Mouse (Mus musculus) hindbrain, embryonic 14.5 days (tissue): ENCODE results near the gene Sh3glb2. TPM values are rescaled to one million over a fixed set of nuclear protein-coding genes. Genes with fewer than 3 reads are reported as not detected.

ENCODE experiments used
- ATAC-seq: fragments of 200-750 bp; cut with Nextera tagmentation; 2 replicates; pipeline ENCODE4 v1.8.0; 2017; ENCODE audit warnings: moderate number of reproducible peaks, mild to moderate bottlenecking, moderate TSS enrichment, moderate library complexity; ENCODE audit not compliant: low FRiP score
- DNase-seq: peaks from one replicate; pipeline ENCODE4 v3.0.0-alpha.2; 2015; ENCODE audit warnings: low spot score
- H3K27ac ChIP-seq: fragments of 300-500 bp; sonication (generic); 2 replicates; pipeline ENCODE4 v1.5.1; 2014; ENCODE audit warnings: mild to moderate bottlenecking, moderate library complexity
- H3K27me3 ChIP-seq: fragments of 300-500 bp; sonication (generic); 2 replicates; pipeline ENCODE4 v1.6.1; 2014; ENCODE audit warnings: mild to moderate bottlenecking, low read length, mixed read lengths; ENCODE audit not compliant: control insufficient read depth, insufficient read depth
- H3K36me3 ChIP-seq: fragments of 300-500 bp; sonication (generic); replicated peaks from 2 replicates; pipeline ENCODE4 v1.6.1; 2014; ENCODE audit not compliant: control insufficient read depth, insufficient read depth
- H3K4me1 ChIP-seq: fragments of 300-500 bp; sonication (generic); replicated peaks from 2 replicates; pipeline ENCODE4 v1.6.1; 2014; ENCODE audit warnings: antibody characterized with exemption, low read length, mixed read lengths; ENCODE audit not compliant: control insufficient read depth, insufficient read depth
- H3K4me2 ChIP-seq: fragments of 300-500 bp; sonication (generic); replicated peaks from 2 replicates; pipeline ENCODE4 v1.6.1; 2014; ENCODE audit warnings: mild to moderate bottlenecking, moderate library complexity
- H3K4me3 ChIP-seq: fragments of 300-500 bp; sonication (generic); replicated peaks from 2 replicates; pipeline ENCODE4 v1.5.1; 2014; ENCODE audit warnings: mild to moderate bottlenecking, low read length
- H3K9ac ChIP-seq: fragments of 300-500 bp; sonication (generic); 2 replicates; pipeline ENCODE4 v1.6.1; 2014
- H3K9me3 ChIP-seq: fragments of 300-500 bp; sonication (generic); 2 replicates; pipeline ENCODE4 v1.6.1; 2016; ENCODE audit warnings: low read length; ENCODE audit not compliant: control insufficient read depth
- WGBS: fragments of 180-500 bp; shearing (Covaris S2); extraction: QIAGEN DNeasy Blood & Tissue Kit; methylation state at CpG from one replicate; pipeline ENCODE4 v1.1.7; 2014; 5-methylcytosine and 5-hydroxymethylcytosine counted together
- polyA plus RNA-seq: library from polyadenylated mRNA; unstranded; fragments of >200 nt; fragmentation: Nextera tagmentation; extraction: Ambion mirVana; gene quantifications from 2 replicates; pipeline ENCODE4 v1.2.1, GENCODE M21; 2014

Sh3glb2 gene
- polyA plus RNA-seq, 1 experiment from 2014 or later = 143 TPM

GRCm38 (mm10) chr2:30328791-30329190, 30.3 kb downstream of the Sh3glb2 start:
- WGBS = 97% methylated on average over 3 of the region's 3 CpGs
- no peak overlapping the region for H3K9ac ChIP-seq
- no peak overlapping the region for H3K4me2 ChIP-seq
- no peaks in the 10 kb centered on the region for H3K4me1 ChIP-seq
- H3K27me3 ChIP-seq = no peaks in the 10 kb centered on the region
- no peak for ATAC-seq
- no peak overlapping the region for H3K4me3 ChIP-seq
- H3K36me3 ChIP-seq = peaks cover 99% of the 10 kb centered on the region
- no peak for DNase-seq
- H3K9me3 ChIP-seq = no peaks in the 10 kb centered on the region
- H3K27ac ChIP-seq = no peak overlapping the region

- DNase-seq (no peak), ATAC-seq (no peak)
- 92% methylated on average over 7 of the region's 7 CpGs for WGBS
- H3K27me3 ChIP-seq = no peaks in the 10 kb centered on the region
- H3K36me3 ChIP-seq = peaks cover 99% of the 10 kb centered on the region
- H3K9me3 ChIP-seq = no peaks in the 10 kb centered on the region
- H3K4me3 ChIP-seq = no peak overlapping the region
- H3K9ac ChIP-seq = no peak overlapping the region
- no peak overlapping the region for H3K27ac ChIP-seq
- H3K4me2 ChIP-seq = no peak overlapping the region
- H3K4me1 ChIP-seq = no peaks in the 10 kb centered on the region
Measured at GRCm38 (mm10) chr2:30327276-30327675, 31.9 kb downstream of the Sh3glb2 start.

GRCm38 (mm10) chr2:30325296-30325695, 33.8 kb downstream of the Sh3glb2 start:
- H3K36me3 ChIP-seq = peaks cover 99% of the 10 kb centered on the region
- H3K27ac ChIP-seq = no peak overlapping the region
- no peak overlapping the region for H3K4me3 ChIP-seq
- H3K9me3 ChIP-seq = no peaks in the 10 kb centered on the region
- ATAC-seq = no peak
- H3K9ac ChIP-seq = no peak overlapping the region
- DNase-seq = no peak
- WGBS = 94% methylated on average over 5 of the region's 5 CpGs
- no peaks in the 10 kb centered on the region for H3K27me3 ChIP-seq
- no peaks in the 10 kb centered on the region for H3K4me1 ChIP-seq
- H3K4me2 ChIP-seq = no peak overlapping the region

- Histone ChIP-seq H3K9ac (no peak overlapping the region), H3K27ac (no peak overlapping the region), H3K4me2 (no peak overlapping the region), H3K27me3 (no peaks in the 10 kb centered on the region), H3K9me3 (no peaks in the 10 kb centered on the region), H3K4me3 (no peak overlapping the region), H3K4me1 (no peaks in the 10 kb centered on the region), H3K36me3 (peaks cover 97% of the 10 kb centered on the region)
- DNase-seq (no peak), ATAC-seq (no peak)
- WGBS = 90% methylated on average over 7 of the region's 7 CpGs
Measured at GRCm38 (mm10) chr2:30323111-30323510, 36.0 kb downstream of the Sh3glb2 start.

- WGBS = 95% methylated on average over 4 of the region's 4 CpGs
- peaks cover 97% of the 10 kb centered on the region for H3K36me3 ChIP-seq
- H3K27ac ChIP-seq = no peak overlapping the region
- H3K4me1 ChIP-seq = no peaks in the 10 kb centered on the region
- H3K27me3 ChIP-seq = no peaks in the 10 kb centered on the region
- DNase-seq (no peak), ATAC-seq (no peak)
- no peak overlapping the region for H3K4me3 ChIP-seq
- H3K9me3 ChIP-seq = no peaks in the 10 kb centered on the region
- H3K4me2 ChIP-seq = no peak overlapping the region
- H3K9ac ChIP-seq = no peak overlapping the region
Measured at GRCm38 (mm10) chr2:30319260-30319659, 39.9 kb downstream of the Sh3glb2 start.

- H3K27ac ChIP-seq = no peak overlapping the region
- no peak for ATAC-seq
- no peaks in the 10 kb centered on the region for H3K27me3 ChIP-seq
- H3K9me3 ChIP-seq = no peaks in the 10 kb centered on the region
- no peak overlapping the region for H3K4me3 ChIP-seq
- peaks cover 97% of the 10 kb centered on the region for H3K36me3 ChIP-seq
- 98% methylated on average over 5 of the region's 5 CpGs for WGBS
- no peaks in the 10 kb centered on the region for H3K4me1 ChIP-seq
- no peak overlapping the region for H3K9ac ChIP-seq
- H3K4me2 ChIP-seq = no peak overlapping the region
- DNase-seq = no peak
Measured at GRCm38 (mm10) chr2:30316955-30317354, 42.2 kb downstream of the Sh3glb2 start.

GRCm38 (mm10) chr2:30316136-30316535, 43.0 kb downstream of the Sh3glb2 start:
- no peak for ATAC-seq
- WGBS = 92% methylated on average over 4 of the region's 4 CpGs
- H3K4me2 ChIP-seq = no peak overlapping the region
- no peak overlapping the region for H3K9ac ChIP-seq
- no peaks in the 10 kb centered on the region for H3K4me1 ChIP-seq
- no peak overlapping the region for H3K27ac ChIP-seq
- H3K4me3 ChIP-seq = no peak overlapping the region
- no peak for DNase-seq
- H3K36me3 ChIP-seq = peaks cover 96% of the 10 kb centered on the region
- no peaks in the 10 kb centered on the region for H3K27me3 ChIP-seq
- no peaks in the 10 kb centered on the region for H3K9me3 ChIP-seq

GRCm38 (mm10) chr2:30311481-30311880, 47.7 kb downstream of the Sh3glb2 start:
- no peak overlapping the region for H3K27ac ChIP-seq
- peaks cover 99% of the 10 kb centered on the region for H3K36me3 ChIP-seq
- DNase-seq = no peak
- no peaks in the 10 kb centered on the region for H3K4me1 ChIP-seq
- ATAC-seq = no peak
- H3K9me3 ChIP-seq = no peaks in the 10 kb centered on the region
- H3K27me3 ChIP-seq = no peaks in the 10 kb centered on the region
- H3K9ac ChIP-seq = no peak overlapping the region
- no peak overlapping the region for H3K4me3 ChIP-seq
- WGBS = 95% methylated on average over 2 of the region's 2 CpGs
- H3K4me2 ChIP-seq = no peak overlapping the region

GRCm38 (mm10) chr2:30309351-30309750, 49.8 kb downstream of the Sh3glb2 start:
- DNase-seq (no peak), ATAC-seq (no peak)
- Histone ChIP-seq H3K9ac (no peak overlapping the region), H3K27ac (no peak overlapping the region), H3K4me3 (no peak overlapping the region), H3K36me3 (peaks cover 99% of the 10 kb centered on the region), H3K9me3 (no peaks in the 10 kb centered on the region), H3K4me1 (no peaks in the 10 kb centered on the region), H3K4me2 (no peak overlapping the region), H3K27me3 (no peaks in the 10 kb centered on the region)
- 95% methylated on average over 3 of the region's 3 CpGs for WGBS

- no peak for ATAC-seq
- Histone ChIP-seq H3K4me3 (no peak overlapping the region), H3K9ac (no peak overlapping the region), H3K36me3 (peaks cover 100% of the 10 kb centered on the region), H3K9me3 (no peaks in the 10 kb centered on the region), H3K4me1 (no peaks in the 10 kb centered on the region), H3K4me2 (no peak overlapping the region), H3K27ac (no peak overlapping the region), H3K27me3 (no peaks in the 10 kb centered on the region)
- no peak for DNase-seq
- WGBS = 98% methylated on average over 7 of the region's 7 CpGs
Measured at GRCm38 (mm10) chr2:30306087-30306486, 53.0 kb downstream of the Sh3glb2 start.
